Mouse (Mus musculus) CD4-positive, CD25-positive, alpha-beta regulatory T cell, adult 2 months (primary cell): ENCODE measurements around the gene Map4k1.
"Not testable (repeated sequence)": the region's sequence is repeated elsewhere in the genome, so short reads cannot be mapped to it uniquely, and the experiment has no call there.

Experiments used
- DNase-seq: peaks from one replicate; pipeline ENCODE4 v3.0.0-alpha.2; 2012; ENCODE audit warnings: low read depth, low spot score

The Map4k1 gene

GRCm38 (mm10) chr7:28955295-28955897 lies 26.5 kb upstream of the Map4k1 start:
- no peak for DNase-seq

DNA sequence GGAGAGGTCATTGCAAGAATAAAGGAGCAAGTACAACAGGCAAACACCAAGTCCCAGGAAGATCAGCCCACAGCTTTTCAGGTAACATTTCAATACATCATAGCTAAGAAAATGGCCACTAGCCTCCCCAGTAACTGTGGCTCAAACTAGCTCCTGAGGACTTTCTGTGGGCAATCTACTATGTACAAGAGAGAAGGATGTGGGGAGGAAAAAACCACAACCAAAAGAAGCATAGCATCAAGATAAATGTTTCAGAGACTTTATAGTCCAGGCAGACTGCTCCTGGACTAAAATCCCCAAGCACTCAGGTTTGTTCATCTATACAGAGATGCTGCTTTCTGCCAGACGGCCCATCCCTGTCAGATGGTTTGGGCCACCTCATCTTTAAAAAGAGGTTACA lies 25.6 kb upstream of the Map4k1 start:
- DNase-seq, result no peak

DNA sequence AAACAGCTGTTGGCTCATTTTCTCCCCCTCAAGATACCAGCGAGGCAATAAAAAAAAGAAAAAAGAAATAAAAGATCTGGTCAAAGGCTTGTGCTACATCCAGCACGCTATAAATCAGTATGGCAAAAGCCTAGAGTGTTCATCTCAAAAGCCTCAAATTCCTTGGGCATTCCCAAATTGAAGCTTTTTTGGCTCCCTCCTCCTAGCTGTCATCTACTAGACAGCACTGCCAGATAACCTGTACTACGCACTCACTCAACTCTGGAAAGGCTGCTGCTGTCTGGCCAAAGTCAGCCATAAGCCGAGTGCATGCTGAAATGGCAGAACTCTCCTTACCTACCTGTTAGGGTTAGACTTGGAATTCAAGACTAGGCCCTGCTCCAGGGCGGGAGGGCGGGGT lies 24.6 kb upstream of the Map4k1 start:
- DNase-seq, result no peak

DNA sequence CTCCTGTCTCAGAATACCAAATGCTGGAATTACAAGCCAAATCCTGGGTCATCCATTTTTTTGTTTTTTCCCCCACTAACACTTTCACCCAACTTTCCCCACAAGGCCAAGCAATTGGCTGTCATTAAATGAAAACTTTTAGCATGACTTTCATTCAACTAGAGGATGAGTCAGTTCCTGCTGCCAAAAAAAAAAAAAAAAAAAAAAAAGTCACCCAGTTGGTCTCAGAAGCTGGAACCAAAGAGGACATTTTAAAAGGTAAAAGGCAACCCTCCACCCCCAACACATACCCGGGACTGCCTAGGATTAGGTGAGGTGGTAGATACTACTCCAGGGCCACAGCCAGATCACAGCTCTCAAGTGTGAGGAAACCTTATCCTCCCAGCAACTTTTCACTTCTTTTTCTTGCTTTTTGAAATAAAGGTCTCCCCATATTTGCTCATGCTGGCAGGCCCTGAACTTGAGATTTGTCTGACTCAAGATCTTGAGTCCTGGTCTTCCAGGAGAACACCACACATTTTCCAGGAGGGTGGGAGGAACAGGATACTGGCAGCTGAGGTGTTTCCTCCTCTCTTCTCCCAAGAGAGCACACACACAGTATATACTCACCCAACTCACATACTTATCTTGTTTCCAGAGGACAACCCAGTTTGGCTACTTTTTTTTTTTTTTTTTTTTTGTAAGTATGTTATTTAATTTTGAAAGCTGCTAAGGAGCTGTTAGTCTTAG lies 23.7 kb upstream of the Map4k1 start:
- no peak for DNase-seq

- no peak for DNase-seq
These were observed 23.1 kb upstream of the Map4k1 start for GRCm38 (mm10) chr7:28958770-28959169.

DNA sequence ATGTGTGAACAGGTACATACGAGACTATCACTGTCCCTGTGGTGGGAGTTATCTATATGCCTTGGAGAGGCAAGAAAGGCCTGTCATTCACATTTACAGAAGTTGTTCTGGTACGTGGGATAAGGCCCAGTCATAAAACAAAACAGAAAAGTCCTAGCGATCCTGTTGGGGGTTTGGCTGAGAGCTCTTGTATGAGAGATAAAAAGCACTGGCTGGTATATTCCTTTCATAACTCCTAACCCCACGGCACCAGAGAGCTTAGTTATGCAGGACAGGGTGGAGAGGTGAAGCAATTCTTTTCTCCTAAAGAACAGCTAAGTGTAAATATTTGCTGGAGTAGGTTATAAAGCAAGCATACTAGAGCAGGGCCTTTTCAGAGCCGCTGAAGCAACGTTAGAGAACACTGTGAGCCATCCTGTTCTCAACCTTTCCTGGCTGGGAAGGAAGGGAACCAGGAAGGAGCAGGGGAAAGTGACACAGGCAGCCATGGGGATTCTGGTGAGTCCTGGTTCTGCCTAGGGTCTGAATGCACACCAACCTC lies 22.3 kb upstream of the Map4k1 start:
- no peak for DNase-seq

DNA sequence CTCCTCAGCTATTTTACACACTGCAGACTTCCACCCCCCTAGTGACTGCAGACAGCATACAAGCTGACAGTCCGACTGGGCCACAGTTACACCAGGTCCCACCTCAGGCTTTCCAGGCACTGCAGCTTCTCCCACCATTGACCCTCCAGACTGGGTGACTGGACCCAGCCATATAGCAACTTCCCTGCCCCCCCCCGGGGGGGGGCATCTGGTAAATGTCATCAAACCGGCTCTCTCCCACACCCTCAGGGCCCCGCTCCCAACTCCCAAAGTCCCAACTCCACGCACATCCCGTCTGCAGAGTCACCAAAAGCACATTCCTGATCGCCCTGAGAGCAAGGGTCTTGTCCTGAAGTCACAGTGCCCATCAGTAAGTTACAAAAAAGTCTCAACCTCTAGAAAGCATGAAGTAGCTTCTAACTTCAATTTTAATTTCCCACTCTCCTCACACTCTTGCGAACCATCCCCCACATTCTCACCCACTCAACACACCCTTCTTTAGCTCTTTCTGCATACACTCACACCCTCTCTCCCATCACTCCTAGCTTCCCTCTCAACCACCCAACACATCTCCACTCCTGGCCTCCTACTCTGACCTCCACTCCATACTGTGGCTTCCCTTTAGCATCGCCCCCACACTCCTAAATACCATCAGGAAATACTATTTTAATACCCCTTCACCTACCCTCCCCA lies 21.4 kb upstream of the Map4k1 start:
- no peak for DNase-seq

DNA sequence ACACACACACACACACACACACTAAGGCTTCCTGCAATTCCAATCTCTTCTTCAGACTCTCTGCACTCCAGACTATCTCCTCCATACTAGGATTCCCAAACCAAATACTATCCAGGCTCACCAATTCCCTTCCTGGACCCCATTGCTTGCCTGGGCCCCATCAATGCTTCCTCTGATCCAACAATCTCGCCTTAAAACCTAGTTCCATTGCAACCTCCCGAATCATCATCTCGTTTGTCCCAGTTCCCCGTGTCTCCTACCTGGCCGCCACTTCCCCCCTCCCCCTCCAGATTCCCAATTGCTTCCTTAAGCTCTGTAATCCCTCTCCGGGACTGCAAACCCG lies 20.3 kb upstream of the Map4k1 start:
- no peak for DNase-seq

- peak; percentile 100 for DNase-seq
These were observed 19.8 kb upstream of the Map4k1 start, which contains the start of gene Actn4 for GRCm38 (mm10) chr7:28961927-28962670. Actn4 (minus strand) TSS chr7:28962340.

DNA sequence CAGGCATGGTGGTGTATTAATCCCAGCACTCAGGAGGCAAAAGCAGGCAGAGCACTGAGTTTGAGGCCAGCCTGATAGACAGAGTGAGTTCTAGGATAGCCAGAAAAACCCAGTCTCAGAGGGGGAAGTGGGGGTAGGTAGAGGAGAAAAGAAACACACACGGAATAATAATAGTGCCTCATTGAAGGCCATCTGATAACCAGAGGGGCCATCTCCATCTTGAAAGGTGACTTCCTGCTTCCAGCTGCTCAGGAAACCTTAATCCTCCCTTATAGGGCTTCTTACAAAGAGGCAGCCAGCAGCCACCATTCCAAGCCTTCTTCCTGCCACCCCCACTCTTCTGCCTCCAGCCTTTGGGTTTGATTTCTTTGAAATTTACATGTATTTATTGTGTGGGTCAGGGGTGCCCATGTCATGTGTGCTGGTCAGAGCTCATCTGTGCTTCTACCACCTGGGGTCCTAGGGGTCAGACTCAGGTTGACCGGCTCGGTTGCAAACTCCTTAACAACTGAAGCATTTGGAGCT lies 18.4 kb upstream of the Map4k1 start:
- no peak for DNase-seq

GRCm38 (mm10) chr7:28965346-28965840 lies 16.5 kb upstream of the Map4k1 start:
- no peak for DNase-seq

DNA sequence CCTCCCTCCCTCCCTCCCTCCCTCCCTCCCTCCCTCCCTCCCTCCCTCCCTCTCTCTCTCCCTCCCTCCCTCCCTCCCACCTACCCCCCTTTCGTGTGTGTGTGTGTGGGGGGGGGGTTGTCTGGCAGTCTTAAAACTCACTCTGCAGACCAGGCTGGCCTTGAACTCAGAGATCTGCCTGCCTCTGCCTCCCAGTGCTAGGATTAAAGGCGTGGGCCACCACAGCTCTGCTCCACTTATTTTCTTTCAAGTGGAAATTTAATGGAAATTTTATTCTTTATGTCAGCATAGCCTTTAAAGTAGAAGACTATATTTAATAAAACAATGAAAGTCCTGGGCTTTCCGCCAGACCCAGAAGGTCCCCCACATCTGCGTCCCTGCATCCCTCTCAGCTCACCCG lies 15.7 kb upstream of the Map4k1 start:
- no peak for DNase-seq

DNA sequence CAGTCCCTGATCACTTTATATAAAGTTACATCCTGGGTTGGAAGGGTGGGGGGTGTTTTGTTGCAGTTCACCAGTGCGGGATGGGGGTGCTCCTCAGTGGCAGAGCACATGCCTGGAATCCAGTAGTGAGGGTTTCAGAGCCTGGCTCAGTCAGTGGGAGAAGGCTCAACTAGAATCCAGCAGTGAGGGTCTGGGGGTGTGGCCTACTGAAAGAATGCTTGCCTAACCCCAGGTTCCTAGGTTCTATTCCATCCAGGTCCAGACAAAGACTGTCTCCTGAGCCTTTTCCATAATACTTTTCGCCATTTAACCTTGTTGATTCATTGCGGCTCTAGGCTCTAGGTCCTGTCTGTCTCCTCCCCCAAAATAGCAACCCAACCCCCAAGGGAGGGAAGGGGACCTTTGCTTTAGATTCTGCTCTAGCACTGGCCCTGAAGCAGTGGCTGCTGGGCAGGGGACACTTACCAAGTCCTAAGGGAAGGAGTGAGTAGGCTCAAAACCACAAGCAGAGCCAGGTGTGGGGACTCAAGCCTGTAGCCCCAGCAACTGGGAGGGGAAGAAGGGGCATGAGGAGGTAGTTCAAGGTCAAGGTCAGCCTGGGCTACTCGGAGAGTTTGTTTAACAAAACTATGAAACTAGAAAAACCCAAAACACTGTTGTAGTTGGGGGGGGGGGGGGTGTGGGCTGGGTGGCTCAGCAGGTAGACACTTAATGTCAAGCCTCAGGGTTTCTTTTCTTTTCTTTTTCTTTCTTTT lies 14.9 kb upstream of the Map4k1 start:
- no peak for DNase-seq

- DNase-seq, result not testable (repeated sequence)
These were observed 13.7 kb upstream of the Map4k1 start for GRCm38 (mm10) chr7:28968120-28968519.

GRCm38 (mm10) chr7:28969271-28969670 lies 12.6 kb upstream of the Map4k1 start:
- no peak for DNase-seq

GRCm38 (mm10) chr7:28969672-28970394 lies 12.0 kb upstream of the Map4k1 start:
- DNase-seq, result no peak

- DNase-seq, result no peak
These were observed 10.8 kb upstream of the Map4k1 start for GRCm38 (mm10) chr7:28971029-28971428.

- DNase-seq, result no peak
These were observed 10.0 kb upstream of the Map4k1 start for GRCm38 (mm10) chr7:28971770-28972269.

- peak; percentile 90 for DNase-seq
These were observed 9.3 kb upstream of the Map4k1 start for GRCm38 (mm10) chr7:28972542-28972985.

- peak; percentile 49 for DNase-seq
These were observed 8.8 kb upstream of the Map4k1 start for GRCm38 (mm10) chr7:28973025-28973424.
